11 mouse cellular contexts compared by ENCODE assay signal in the genomic region with DNA sequence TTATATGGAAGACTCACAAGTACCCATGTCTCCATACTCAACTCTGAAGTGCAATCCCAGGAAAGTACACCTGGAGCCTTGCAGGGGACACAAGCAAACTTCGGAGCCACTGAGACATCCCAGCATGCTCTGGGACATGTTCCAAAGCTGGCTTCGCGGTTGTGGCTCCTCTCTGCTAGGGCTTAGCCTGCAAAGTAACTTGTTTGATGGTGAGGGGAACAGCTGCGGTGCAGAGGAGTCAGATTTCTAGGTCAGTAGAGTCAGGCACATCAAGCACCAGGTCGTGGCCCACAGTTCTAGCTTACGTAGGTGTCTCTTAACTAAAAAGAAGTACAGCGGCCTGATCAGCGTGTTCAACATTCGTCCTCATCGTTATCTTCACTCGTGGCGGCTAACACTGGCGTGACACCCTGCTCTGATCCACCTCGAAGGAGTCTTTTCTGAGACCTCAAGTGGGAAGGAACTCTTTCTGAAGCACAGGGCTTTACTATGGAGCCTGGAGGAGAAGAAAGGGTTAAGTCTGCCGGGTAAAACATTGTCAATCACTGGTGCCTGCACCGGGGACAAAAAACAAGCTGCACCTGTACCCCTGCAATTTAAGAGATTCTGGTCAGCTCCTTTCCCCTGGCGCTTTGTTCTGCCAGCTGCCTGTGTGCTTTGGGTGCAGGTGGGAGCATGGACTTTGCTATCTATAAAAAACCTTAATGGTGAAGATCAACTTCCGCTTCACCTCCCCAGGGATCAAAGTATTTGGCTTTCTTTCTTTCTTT.
A peak's percentile ranks its signal among the peaks of the same experiment; 100 is the strongest.
DNase-seq lines count a peak whose midpoint lies in the region; ATAC-seq lines count a peak whose summit lies in the region.
"Had no signal": no experiment of that assay in that cellular context is flagged by ENCODE, and none has a peak within 500 bp of the region (broad histone marks: within the 10 kb centered on the region; RNA-seq: fewer than 3 reads in every experiment).

No protein-coding gene starts in this region.

- no peak for ATAC-seq in erythroblast, adult 5-6 weeks (replicated peaks; ENCODE audit: low FRiP score, poor library complexity, severe bottlenecking)

- peak; percentile 5 for DNase-seq in kidney, adult 9 months
- DNase-seq in kidney, postnatal 14 days, result no peak
- peak; percentile 37 for DNase-seq in ES-CJ7 (ENCODE audit: low read depth, low spot score)
- DNase-seq in naive thymus-derived CD4-positive, alpha-beta T cell, adult 2 months (ENCODE audit: low read depth), result peak; percentile 44
- peak; percentile 90 for DNase-seq in thymus, postnatal 14 days
- DNase-seq in urinary bladder, postnatal 14 days (ENCODE audit: low spot score), result no peak
- DNase-seq in adrenal gland, adult (ENCODE audit: inconsistent age in 2 of 2, low spot score in 1 of 2), result no peak
- DNase-seq: cerebellum, adult 2 months; embryo, embryonic 11 days; right cerebral cortex, postnatal 4 days had no signal

Comparison
In these comparisons a context has a peak if more than half of its experiments do, and no peak if none do; other contexts are left out.
1. DNase-seq: peak in kidney, adult 9 months (single experiment), ES-CJ7 (single experiment), naive thymus-derived CD4-positive, alpha-beta T cell, adult 2 months (single experiment) and thymus, postnatal 14 days (single experiment); none in kidney, postnatal 14 days (single experiment), urinary bladder, postnatal 14 days (single experiment) and adrenal gland, adult (0 of 2).